Mouse (Mus musculus): ENCODE measurements at regions not wholly inside any gene's neighbourhood (a gene's known extent, or its start where the extent isn't known, plus 50 kb on each side); places are given as distances from the start of the nearest gene placed in this dataset.

DNA sequence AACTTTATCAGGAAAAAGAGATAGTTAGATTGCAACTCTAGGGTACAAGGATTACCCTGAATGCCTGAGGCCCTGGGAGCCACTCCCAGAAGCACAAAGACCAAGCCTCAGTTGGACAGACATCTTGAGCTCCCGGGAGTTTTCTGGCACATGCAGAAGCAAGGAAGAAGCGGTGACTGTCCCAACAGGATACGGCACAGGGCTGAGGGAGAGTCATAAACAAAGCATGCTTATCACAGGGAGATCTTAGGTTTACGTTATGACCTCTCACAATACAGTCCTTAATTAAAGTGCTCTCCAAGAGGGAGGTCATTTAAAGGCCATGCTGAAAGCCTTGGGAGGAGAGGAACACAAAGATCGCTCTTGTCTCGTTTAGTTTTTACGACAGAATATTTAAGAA, 143.1 kb downstream of the Gm11361 start:
- H3K4me3 ChIP-seq = no peak overlapping the region
- no peak for TF ChIP-seq CTCF (IDR thresholded peaks at IDR 0.05)
- DNase-seq (ENCODE audit: extremely low spot score in 1 of 2, low spot score in 2 of 2) = no peak
- intact Hi-C loops (cut with DNase I) = no loop called here
- H3K27ac ChIP-seq = no peak overlapping the region

Small RNAs in the stretch of these regions (microRNA-seq; reads per million reads assigned to microRNA genes)
- 0 reads per million in 2 experiments for gene Mir6368

All from left cerebral cortex, adult 2 months (tissue).